Mouse (Mus musculus) heart, embryonic 11.5 days (tissue): ENCODE data around the gene Olfr1245. TPM values are rescaled to one million over a fixed set of nuclear protein-coding genes. Genes with fewer than 3 reads are reported as not detected.
"Not testable (repeated sequence)": the region's sequence is repeated elsewhere in the genome, so short reads cannot be mapped to it uniquely, and the experiment has no call there.

Experiments
- ATAC-seq: fragments of 200-750 bp; cut with Nextera tagmentation; replicated peaks from 2 replicates; pipeline ENCODE4 v1.8.0; 2017; ENCODE audit warnings: moderate library complexity; ENCODE audit not compliant: insufficient number of reproducible peaks, low FRiP score, low TSS enrichment
- H3K27ac ChIP-seq: fragments of 300-500 bp; sonication (generic); 2 replicates; pipeline ENCODE4 v1.5.1; 2014; ENCODE audit warnings: mild to moderate bottlenecking, low read depth, low read length
- H3K27me3 ChIP-seq: fragments of 300-500 bp; sonication (generic); 2 replicates; pipeline ENCODE4 v1.6.1; 2014; ENCODE audit warnings: mild to moderate bottlenecking, low read length, mixed read lengths; ENCODE audit not compliant: control insufficient read depth, insufficient read depth
- H3K36me3 ChIP-seq: fragments of 300-500 bp; sonication (generic); 2 replicates; pipeline ENCODE4 v1.6.1; 2014; ENCODE audit warnings: mild to moderate bottlenecking, low read length, moderate library complexity, mixed read lengths; ENCODE audit not compliant: control insufficient read depth, insufficient read depth
- H3K4me1 ChIP-seq: fragments of 300-500 bp; sonication (generic); 2 replicates; pipeline ENCODE4 v1.6.1; 2014; ENCODE audit warnings: low read length; ENCODE audit not compliant: control insufficient read depth, insufficient read depth
- H3K4me2 ChIP-seq: fragments of 300-500 bp; sonication (generic); 2 replicates; pipeline ENCODE4 v1.6.1; 2014; ENCODE audit warnings: mild to moderate bottlenecking, moderate library complexity
- H3K4me3 ChIP-seq: fragments of 300-500 bp; sonication (generic); 2 replicates; pipeline ENCODE4 v1.5.1; 2014; ENCODE audit warnings: low read depth, low read length
- H3K9ac ChIP-seq: fragments of 300-500 bp; sonication (generic); 2 replicates; pipeline ENCODE4 v1.6.1; 2014; ENCODE audit warnings: mild to moderate bottlenecking, low read depth, low read length, moderate library complexity
- H3K9me3 ChIP-seq: fragments of 300-500 bp; sonication (generic); replicated peaks from 2 replicates; pipeline ENCODE4 v1.6.1; 2016; ENCODE audit warnings: low read length; ENCODE audit not compliant: control insufficient read depth
- WGBS: fragments of 180-500 bp; shearing (Covaris S2); extraction: QIAGEN DNeasy Blood & Tissue Kit; methylation state at CpG from one replicate; pipeline ENCODE4 v1.1.7; 2014; ENCODE audit not compliant: insufficient replicate concordance; 5-methylcytosine and 5-hydroxymethylcytosine counted together
- polyA plus RNA-seq: library from polyadenylated mRNA; unstranded; fragments of >200 nt; fragmentation: Nextera tagmentation; extraction: Ambion mirVana; gene quantifications from 2 replicates; pipeline ENCODE4 v1.2.1, GENCODE M21; 2014

Gene Olfr1245
- polyA plus RNA-seq: not detected in 2 replicates

- Histone ChIP-seq H3K9me3 (no peaks in the 10 kb centered on the region), H3K27ac (no peak within 1 kb of the TSS), H3K4me1 (no peaks in the 10 kb centered on the region), H3K9ac (no peak within 1 kb of the TSS), H3K36me3 (no peaks in the 10 kb centered on the region), H3K27me3 (no peaks in the 10 kb centered on the region), H3K4me2 (no peak within 1 kb of the TSS), H3K4me3 (no peak within 1 kb of the TSS)
- ATAC-seq: no peak
- WGBS: 75% methylated on average over 1 of the region's 1 CpGs
Measured at GRCm38 (mm10) chr2:89578347-89578746, at the start of gene Olfr1245. Olfr1245 (minus strand) TSS chr2:89578447.

- WGBS: 86% methylated on average over 1 of the region's 1 CpGs
- not testable (repeated sequence) for H3K9me3 ChIP-seq, H3K36me3 ChIP-seq
Measured at GRCm38 (mm10) chr2:89618145-89618544, 39.9 kb upstream of the Olfr1245 start, which contains the start of gene Olfr1248. Olfr1248 (minus strand) TSS chr2:89618245.

GRCm38 (mm10) chr2:89614030-89614429 is 35.8 kb upstream of the Olfr1245 start, which contains the start of gene Olfr1247:
Olfr1247 (minus strand) TSS chr2:89614130.
- Histone ChIP-seq H3K4me3 (no peak within 1 kb of the TSS), H3K4me2 (no peak within 1 kb of the TSS), H3K27ac (no peak within 1 kb of the TSS), H3K27me3 (no peaks in the 10 kb centered on the region), H3K9me3 (no peaks in the 10 kb centered on the region), H3K9ac (no peak within 1 kb of the TSS), H3K4me1 (no peaks in the 10 kb centered on the region), H3K36me3 (no peaks in the 10 kb centered on the region)
- WGBS: 86% methylated on average over 2 of the region's 2 CpGs
- ATAC-seq: no peak

More at GRCm38 (mm10) chr2:89618145-89618544, 39.9 kb upstream of the Olfr1245 start, which contains the start of gene Olfr1248:
- ATAC-seq, H3K27me3 ChIP-seq, H3K4me2 ChIP-seq, H3K27ac ChIP-seq, H3K4me1 ChIP-seq, H3K9ac ChIP-seq, H3K4me3 ChIP-seq: not testable (repeated sequence)

- H3K4me3 ChIP-seq: no peak within 1 kb of the TSS
- H3K27me3 ChIP-seq: no peaks in the 10 kb centered on the region
- no peaks in the 10 kb centered on the region for H3K9me3 ChIP-seq
- no peak within 1 kb of the TSS for H3K4me2 ChIP-seq
- WGBS: 66% methylated on average over 2 of the region's 2 CpGs
- no peak within 1 kb of the TSS for H3K9ac ChIP-seq
- H3K4me1 ChIP-seq: no peaks in the 10 kb centered on the region
- ATAC-seq: no peak
- no peak within 1 kb of the TSS for H3K27ac ChIP-seq
- H3K36me3 ChIP-seq: no peaks in the 10 kb centered on the region
Measured at GRCm38 (mm10) chr2:89593057-89593456, 14.8 kb upstream of the Olfr1245 start, which contains the start of gene Olfr1246. Olfr1246 (minus strand) TSS chr2:89593157.

- H3K36me3 ChIP-seq, H3K4me2 ChIP-seq, ATAC-seq, H3K27ac ChIP-seq, H3K27me3 ChIP-seq, H3K4me1 ChIP-seq, H3K4me3 ChIP-seq, H3K9me3 ChIP-seq, H3K9ac ChIP-seq: not testable (repeated sequence)
- WGBS: 63% methylated on average over 2 of the region's 2 CpGs
Measured at GRCm38 (mm10) chr2:89562706-89563105, 15.5 kb downstream of the Olfr1245 start.

GRCm38 (mm10) chr2:89544516-89544915 is 33.7 kb downstream of the Olfr1245 start:
- ATAC-seq: no peak
- no peak overlapping the region for H3K9ac ChIP-seq
- no peaks in the 10 kb centered on the region for H3K9me3 ChIP-seq
- no peaks in the 10 kb centered on the region for H3K27me3 ChIP-seq
- H3K4me2 ChIP-seq: no peak overlapping the region
- 52% methylated on average over 2 of the region's 2 CpGs for WGBS
- no peak overlapping the region for H3K27ac ChIP-seq
- H3K36me3 ChIP-seq: no peaks in the 10 kb centered on the region
- no peaks in the 10 kb centered on the region for H3K4me1 ChIP-seq
- H3K4me3 ChIP-seq: no peak overlapping the region

- H3K9me3 ChIP-seq: no peaks in the 10 kb centered on the region
- no peaks in the 10 kb centered on the region for H3K36me3 ChIP-seq
- no peaks in the 10 kb centered on the region for H3K27me3 ChIP-seq
- no peak for ATAC-seq
- no peak overlapping the region for H3K9ac ChIP-seq
- H3K27ac ChIP-seq: no peak overlapping the region
- no peak overlapping the region for H3K4me2 ChIP-seq
- H3K4me1 ChIP-seq: no peaks in the 10 kb centered on the region
- no peak overlapping the region for H3K4me3 ChIP-seq
- 55% methylated on average over 1 of the region's 1 CpGs for WGBS
Measured at GRCm38 (mm10) chr2:89539923-89540322, 38.3 kb downstream of the Olfr1245 start.

GRCm38 (mm10) chr2:89531387-89531786 is 46.9 kb downstream of the Olfr1245 start, which contains the start of gene Olfr1243:
Olfr1243 (minus strand) TSS chr2:89531487.
- Histone ChIP-seq H3K36me3 (no peaks in the 10 kb centered on the region), H3K27ac (no peak within 1 kb of the TSS), H3K4me3 (no peak within 1 kb of the TSS), H3K4me1 (no peaks in the 10 kb centered on the region), H3K27me3 (no peaks in the 10 kb centered on the region), H3K4me2 (no peak within 1 kb of the TSS), H3K9ac (no peak within 1 kb of the TSS), H3K9me3 (no peaks in the 10 kb centered on the region)
- ATAC-seq: no peak
- WGBS: 69% methylated on average over 1 of the region's 1 CpGs
